Mouse (Mus musculus): ENCODE measurements around the gene Srgap1.
A peak's percentile ranks its signal among the peaks of the same experiment; 100 is the strongest.

Gene Srgap1

DNA sequence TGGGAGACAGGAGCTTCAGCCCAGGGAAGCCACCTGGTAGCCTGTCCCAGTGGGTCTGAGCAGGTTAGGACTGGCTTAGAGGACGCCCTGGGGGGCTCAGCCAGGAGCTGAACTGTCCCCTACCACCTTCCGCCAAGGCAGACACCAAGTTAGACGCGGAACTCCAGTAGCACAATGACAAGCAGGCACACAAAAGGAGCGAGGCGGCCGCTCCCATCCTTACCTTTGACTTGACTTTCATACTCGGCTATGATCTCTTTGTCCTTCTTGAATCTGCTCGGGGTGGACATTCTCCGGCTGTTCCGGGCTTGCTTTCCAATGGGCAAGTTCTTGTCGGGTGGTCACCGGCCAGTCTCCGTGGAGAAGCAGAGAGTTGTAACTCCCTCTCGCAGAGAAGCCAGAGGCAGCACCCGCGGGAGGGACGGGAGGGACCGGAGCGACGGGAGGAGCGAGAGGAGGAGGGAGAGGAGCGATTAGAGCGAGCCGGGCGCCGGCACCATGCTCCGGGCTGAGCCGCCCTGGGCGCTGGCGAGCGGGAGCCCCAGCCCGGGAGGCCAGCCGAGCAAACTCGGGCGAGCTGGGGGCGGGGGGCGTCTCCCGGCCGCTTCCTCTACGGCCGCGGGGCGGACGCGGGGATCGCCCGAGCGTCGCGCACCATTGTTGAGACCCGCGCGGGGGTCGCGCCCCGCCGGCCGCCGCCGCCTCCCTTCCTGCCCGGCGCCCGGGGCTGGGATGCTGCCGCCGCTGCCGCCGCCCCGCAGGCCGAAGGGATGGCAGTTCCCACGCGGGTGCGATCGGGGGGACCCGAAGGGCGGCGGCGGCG, at the start of gene Srgap1:
Srgap1 (minus strand) TSS at position 412 of the 823 bp plus-strand sequence.
- DNase-seq (ENCODE audit: low read depth, low spot score) = peak; percentile 41

GRCm38 (mm10) chr10:122096462-122096979, 49.4 kb upstream of the Srgap1 start:
- peak; percentile 35 for DNase-seq (ENCODE audit: low read depth, low spot score)

DNA sequence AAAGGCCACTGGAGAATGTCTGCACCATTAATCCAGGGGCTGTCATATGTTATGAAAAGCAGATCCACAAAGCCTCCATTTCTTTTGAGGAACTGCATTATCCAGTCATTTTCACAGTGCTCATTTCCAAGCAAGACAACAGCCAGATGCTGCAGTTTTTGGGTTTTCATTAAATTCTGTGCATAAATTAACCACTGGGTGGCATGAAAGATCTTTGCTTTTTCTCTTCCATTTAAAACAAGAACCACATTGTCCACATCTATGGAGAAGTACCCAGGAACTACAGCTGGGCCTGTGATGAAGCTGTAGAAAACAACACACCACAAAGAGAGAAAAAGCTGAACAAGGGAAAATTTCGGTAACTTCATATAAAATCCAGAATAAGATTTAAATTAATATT, 43.4 kb upstream of the Srgap1 start:
- no peak for DNase-seq (ENCODE audit: low read depth, low spot score)

- DNase-seq (ENCODE audit: low read depth, low spot score) = no peak
These were observed 34.2 kb upstream of the Srgap1 start for GRCm38 (mm10) chr10:122081352-122081751.

DNA sequence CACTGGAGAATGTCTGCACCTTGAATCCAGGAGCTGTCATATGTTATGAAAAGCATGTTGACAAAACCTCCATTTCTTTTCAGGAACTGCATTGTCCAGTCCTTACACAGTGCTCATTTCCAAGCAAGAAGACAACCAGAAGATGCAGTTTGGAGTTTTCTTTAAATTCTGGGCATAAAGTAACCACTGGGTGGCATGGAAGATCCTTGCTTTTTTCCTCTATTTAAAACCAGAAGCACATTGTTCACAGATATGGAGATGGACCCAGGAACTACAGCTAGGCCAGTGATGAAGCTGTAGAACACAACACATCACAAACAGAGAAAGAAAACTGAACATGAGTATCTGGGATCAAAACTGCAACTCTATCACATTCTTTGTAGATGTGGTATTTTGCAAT, 22.0 kb upstream of the Srgap1 start:
- DNase-seq (ENCODE audit: low read depth, low spot score) = no peak

- no peak for DNase-seq (ENCODE audit: low read depth, low spot score)
These were observed 8.7 kb upstream of the Srgap1 start for GRCm38 (mm10) chr10:122055826-122056225.

DNA sequence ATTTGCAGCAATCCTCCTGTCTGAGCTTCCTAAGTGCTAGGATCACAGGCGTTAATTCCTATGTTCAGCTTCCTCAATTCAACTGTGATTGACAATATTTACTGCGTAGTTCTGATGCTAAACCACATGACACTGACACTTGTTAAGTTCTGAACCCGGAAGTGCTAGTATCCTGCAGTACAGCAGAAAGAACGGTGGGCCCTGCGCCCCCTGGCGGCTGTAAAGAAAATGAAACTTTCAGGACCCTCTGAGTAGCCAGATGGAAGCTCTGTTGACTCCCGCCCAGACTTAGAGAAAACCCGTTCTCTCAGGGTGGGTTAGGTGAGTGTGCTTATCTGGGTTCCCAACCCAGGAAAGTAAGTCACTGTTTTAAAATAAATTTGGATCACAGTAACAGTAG, 7.4 kb upstream of the Srgap1 start:
- peak; percentile 54 for DNase-seq (ENCODE audit: low read depth, low spot score)

DNA sequence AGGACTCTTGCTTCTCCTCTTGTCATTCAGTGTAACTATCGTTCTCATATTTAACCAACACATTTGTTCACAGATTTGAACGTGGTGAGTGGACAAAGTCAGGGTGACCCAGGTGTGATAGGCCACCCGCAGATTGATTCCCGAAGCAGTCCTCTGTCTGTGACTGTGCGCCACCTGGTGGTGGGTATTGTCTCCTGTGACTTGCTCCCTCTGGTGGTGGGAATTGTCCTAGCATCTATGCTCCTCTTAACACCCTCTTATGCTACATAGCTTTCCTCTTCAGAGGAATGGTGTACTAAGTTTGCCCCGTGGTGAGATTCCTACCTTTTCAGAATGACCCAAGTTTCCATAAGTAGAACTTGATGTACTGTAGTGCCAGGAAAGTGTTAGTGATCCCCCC, 4.7 kb upstream of the Srgap1 start:
- peak; percentile 73 for DNase-seq (ENCODE audit: low read depth, low spot score)

DNA sequence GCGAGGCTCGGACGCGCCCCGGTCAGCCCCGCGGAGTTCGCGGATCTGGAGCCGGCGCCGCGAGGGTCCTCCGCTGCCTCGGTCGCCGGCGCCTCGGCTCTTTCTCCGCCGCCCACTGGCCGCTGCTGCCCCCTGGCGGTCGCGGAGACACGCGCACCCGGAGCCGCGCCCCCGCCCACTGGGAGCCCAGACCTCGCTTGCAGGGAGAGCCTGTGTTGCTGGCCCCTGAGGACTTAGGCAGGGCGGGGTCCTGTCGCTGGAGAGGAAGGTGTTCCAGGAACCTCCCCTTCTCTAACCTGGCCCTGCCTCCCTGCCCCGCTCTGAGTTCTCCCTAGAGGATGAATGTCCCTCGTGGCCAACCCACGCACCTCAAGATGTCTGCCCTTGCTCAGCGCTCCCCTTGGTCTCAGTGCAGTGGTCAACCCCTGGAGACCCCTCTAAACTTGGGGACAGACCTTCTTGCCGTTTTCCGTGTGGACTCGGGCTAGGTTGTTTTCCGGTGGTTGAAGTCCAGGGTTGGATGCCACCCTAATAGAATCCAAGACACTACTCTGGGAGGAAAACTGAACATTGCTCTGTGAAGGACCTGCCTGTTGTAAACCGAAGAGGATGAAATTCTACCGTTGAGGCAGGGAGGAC, 731 bp upstream of the Srgap1 start:
- peak; percentile 77 for DNase-seq (ENCODE audit: low read depth, low spot score)

DNA sequence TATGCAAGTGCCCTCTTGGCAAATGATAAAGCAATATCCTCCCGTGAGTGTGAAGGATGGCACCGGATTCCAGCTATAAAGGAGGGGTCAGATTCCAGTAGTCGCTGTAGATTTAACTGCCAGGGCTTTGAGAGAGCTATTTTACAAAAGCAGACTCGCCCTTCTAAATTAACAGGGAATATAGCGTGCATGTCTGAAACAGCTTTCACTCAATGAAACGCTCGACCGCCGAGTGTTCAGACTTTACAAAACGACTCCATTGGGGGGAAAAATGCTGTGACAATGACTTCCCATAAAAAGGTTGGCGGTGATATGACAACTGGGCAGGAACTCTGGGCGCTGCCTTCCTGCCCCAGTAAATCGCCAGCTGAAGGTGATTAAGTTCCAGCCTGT, 608 bp downstream of the Srgap1 start:
- DNase-seq (ENCODE audit: low read depth, low spot score) = no peak

GRCm38 (mm10) chr10:122045946-122046345, 1.2 kb downstream of the Srgap1 start:
- DNase-seq (ENCODE audit: low read depth, low spot score) = no peak

- no peak for DNase-seq (ENCODE audit: low read depth, low spot score)
These were observed 2.2 kb downstream of the Srgap1 start for GRCm38 (mm10) chr10:122044926-122045325.

- no peak for DNase-seq (ENCODE audit: low read depth, low spot score)
These were observed 6.7 kb downstream of the Srgap1 start for GRCm38 (mm10) chr10:122040372-122040771.

- no peak for DNase-seq (ENCODE audit: low read depth, low spot score)
These were observed 7.5 kb downstream of the Srgap1 start for GRCm38 (mm10) chr10:122039566-122039965.

DNA sequence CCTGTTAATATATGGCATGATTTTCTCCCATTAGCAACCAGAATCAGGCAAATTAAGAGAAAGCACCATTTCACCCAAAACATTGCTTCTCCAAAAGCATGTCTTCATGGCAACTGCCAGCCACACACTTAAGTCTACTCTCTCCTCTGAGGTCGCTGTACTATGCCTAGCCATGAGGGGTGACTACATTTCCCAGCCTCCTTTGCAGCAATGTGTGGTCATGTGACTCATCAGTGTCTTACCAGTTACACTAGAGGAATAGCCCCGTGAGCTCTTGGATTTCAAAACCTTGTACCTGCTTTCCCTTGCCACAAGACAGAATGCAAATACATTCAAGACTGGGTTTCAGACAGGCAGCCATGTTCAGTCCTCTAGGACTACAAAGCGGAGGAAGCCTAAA, 8.6 kb downstream of the Srgap1 start:
- DNase-seq (ENCODE audit: low read depth, low spot score) = no peak

DNA sequence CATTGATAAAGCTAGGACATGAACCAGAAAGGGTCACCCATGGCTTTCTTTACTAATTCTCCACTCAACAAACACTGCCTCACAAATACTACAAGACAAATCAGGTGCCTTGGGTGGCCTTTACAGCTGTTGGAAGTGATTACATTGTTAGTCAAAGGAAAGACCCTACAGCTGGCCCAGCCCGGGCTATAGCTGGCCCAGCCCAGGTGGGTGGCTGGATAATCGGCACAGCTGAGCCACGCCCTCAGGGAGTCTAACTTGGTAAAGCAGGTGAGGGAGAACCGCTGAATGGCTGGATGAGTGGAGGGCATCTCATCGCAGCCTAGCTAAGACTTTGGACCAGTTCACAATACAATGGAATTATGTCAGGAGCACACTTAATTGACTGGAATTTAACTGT, 13.8 kb downstream of the Srgap1 start:
- DNase-seq (ENCODE audit: low read depth, low spot score) = no peak

DNA sequence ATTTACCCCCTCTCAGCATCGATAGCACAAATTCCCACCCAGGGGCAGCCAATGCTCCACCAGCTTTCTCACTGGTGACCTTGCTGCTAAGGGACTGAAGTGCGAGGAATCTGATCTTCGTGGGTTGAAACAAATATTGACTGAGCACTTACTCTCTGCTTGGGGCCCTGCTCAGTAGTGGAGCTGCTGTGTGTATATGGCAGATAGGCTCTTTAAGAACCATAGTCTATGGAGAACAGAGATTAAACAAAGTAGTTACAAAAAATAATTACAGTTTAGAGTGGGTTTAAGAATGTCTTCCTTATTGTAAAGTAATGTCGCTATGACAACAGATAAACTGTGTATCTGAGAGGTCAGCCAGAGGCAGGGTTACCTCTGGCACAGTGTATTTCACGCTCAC, 16.7 kb downstream of the Srgap1 start:
- DNase-seq (ENCODE audit: low read depth, low spot score) = no peak

- no peak for DNase-seq (ENCODE audit: low read depth, low spot score)
These were observed 17.4 kb downstream of the Srgap1 start for GRCm38 (mm10) chr10:122029738-122030137.

DNA sequence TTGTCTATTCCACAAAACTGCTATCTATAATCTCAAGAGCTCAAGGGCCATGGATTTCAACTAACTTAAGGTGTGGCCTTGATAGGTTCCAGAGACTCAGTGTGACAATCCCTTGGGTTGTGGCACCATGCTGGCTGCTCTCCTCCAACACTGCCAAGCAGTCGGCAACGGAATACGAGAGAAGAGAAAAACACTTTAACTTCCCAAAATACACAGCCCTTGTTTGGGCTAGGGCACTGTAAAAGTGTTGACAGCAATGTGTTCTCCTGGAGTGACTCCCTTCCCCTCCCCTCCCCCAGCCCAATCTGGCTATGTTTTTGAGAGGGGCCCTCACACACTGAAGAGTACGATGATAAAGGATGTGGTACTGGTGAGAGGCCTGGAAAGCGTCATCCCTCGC, 21.9 kb downstream of the Srgap1 start:
- DNase-seq (ENCODE audit: low read depth, low spot score) = no peak

GRCm38 (mm10) chr10:122020906-122021305, 26.2 kb downstream of the Srgap1 start:
- no peak for DNase-seq (ENCODE audit: low read depth, low spot score)

DNA sequence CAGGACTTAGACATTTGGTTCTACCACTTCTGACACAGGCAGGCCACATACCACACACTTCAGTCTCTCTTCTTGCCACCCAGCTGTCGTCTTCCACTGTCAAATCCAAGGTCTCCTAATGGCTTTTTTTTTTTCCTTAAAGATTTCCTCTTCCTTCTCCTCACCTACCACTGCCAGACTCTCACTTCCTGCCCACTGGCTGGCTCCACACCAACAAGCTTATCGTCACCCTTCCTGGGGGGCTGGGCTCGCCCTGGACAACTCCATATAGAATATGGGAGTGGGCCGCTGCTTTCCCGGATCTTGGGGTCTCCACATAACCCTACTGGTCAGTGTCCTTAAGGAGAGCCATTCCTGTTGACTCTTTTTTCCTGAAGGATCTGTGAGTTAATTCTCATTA, 26.9 kb downstream of the Srgap1 start:
- no peak for DNase-seq (ENCODE audit: low read depth, low spot score)

GRCm38 (mm10) chr10:122018594-122019048, 28.5 kb downstream of the Srgap1 start:
- no peak for DNase-seq (ENCODE audit: low read depth, low spot score)

DNA sequence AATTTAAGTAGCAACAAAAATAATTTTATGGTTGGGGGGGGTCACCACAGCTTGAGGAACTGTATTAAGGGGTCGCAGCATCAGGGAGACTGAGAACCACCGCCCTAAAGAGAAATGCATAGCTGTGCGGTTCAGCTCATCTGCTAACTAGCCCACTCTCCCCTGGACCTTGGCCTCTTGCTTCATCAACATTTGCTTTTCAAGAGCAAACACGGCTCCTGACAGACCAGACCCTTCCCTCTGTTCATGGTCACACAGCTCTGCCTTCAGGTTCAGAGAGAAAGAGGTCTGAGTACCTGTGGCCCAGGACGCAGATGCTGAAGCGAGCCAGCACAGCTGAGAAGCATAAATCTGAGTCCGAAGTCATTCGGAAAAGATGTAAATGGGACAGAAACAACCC, 29.4 kb downstream of the Srgap1 start:
- no peak for DNase-seq (ENCODE audit: low read depth, low spot score)
